Mouse (Mus musculus): ENCODE data around the gene Proser1.

- no peak for TF ChIP-seq CTCF (conservative IDR thresholded peaks at IDR 0.05 in 1 of 2, IDR thresholded peaks at IDR 0.05 in 1 of 2; ENCODE audit: low read depth in 2 of 2, low read length in 2 of 2)
- TF ChIP-seq GABPA (IDR thresholded peaks at IDR 0.05; ENCODE audit: insufficient replicate concordance, low read depth, low read length), result no peak
Measured at GRCm38 (mm10) chr3:53466481-53466880, 3.0 kb downstream of the Proser1 start.
